Mouse (Mus musculus) ES-CJ7 (cell line): ENCODE data around the gene Btbd18.
"Not testable (repeated sequence)": the region's sequence is repeated elsewhere in the genome, so short reads cannot be mapped to it uniquely, and the experiment has no call there.

ENCODE experiments used
- DNase-seq: peaks from one replicate; pipeline ENCODE4 v3.0.0; 2011; ENCODE audit warnings: low read depth, low spot score

Btbd18 gene

GRCm38 (mm10) chr2:84647051-84647568, 11.8 kb upstream of the Btbd18 start:
- no peak for DNase-seq

- no peak for DNase-seq
These were observed 10.5 kb upstream of the Btbd18 start for GRCm38 (mm10) chr2:84648369-84648768.

GRCm38 (mm10) chr2:84649674-84650073, 9.2 kb upstream of the Btbd18 start:
- no peak for DNase-seq

- peak; percentile 91 for DNase-seq
These were observed 8.2 kb upstream of the Btbd18 start, which contains the start of gene Ctnnd1 for GRCm38 (mm10) chr2:84650464-84651195. TSS of gene Ctnnd1 (minus strand) at chr2:84650765.

- no peak for DNase-seq
These were observed 5.5 kb upstream of the Btbd18 start for GRCm38 (mm10) chr2:84653354-84653753.

- no peak for DNase-seq
These were observed 3.0 kb upstream of the Btbd18 start for GRCm38 (mm10) chr2:84655864-84656263.

GRCm38 (mm10) chr2:84660253-84660652, 1.4 kb downstream of the Btbd18 start:
- DNase-seq: peak; percentile 86

GRCm38 (mm10) chr2:84662866-84663265, 4.0 kb downstream of the Btbd18 start:
- DNase-seq: peak; percentile 85

GRCm38 (mm10) chr2:84666081-84666480, 7.2 kb downstream of the Btbd18 start:
- no peak for DNase-seq

GRCm38 (mm10) chr2:84669828-84670568, 11.1 kb downstream of the Btbd18 start:
- peak; percentile 62 for DNase-seq

- peak; percentile 98 for DNase-seq
These were observed 11.7 kb downstream of the Btbd18 start, which contains the start of gene Selenoh for GRCm38 (mm10) chr2:84670569-84670933. TSS of gene Selenoh (minus strand) at chr2:84670770.

- not testable (repeated sequence) for DNase-seq
These were observed 12.7 kb downstream of the Btbd18 start for GRCm38 (mm10) chr2:84671535-84671934.

GRCm38 (mm10) chr2:84677270-84677967, 18.5 kb downstream of the Btbd18 start:
- DNase-seq: peak; percentile 88

GRCm38 (mm10) chr2:84677968-84678880, 19.3 kb downstream of the Btbd18 start, which contains the start of the genes Gm28635 and Med19:
TSS of gene Gm28635 (minus strand) at chr2:84678041.
TSS of gene Med19 (plus strand) at chr2:84678402.
- DNase-seq: peak; percentile 100

- DNase-seq: no peak
These were observed 20.1 kb downstream of the Btbd18 start, which contains the start of gene Tmx2 for GRCm38 (mm10) chr2:84679016-84679415. TSS of gene Tmx2 (minus strand) at chr2:84679140.

GRCm38 (mm10) chr2:84682605-84683183, 23.8 kb downstream of the Btbd18 start:
- no peak for DNase-seq

GRCm38 (mm10) chr2:84688080-84688844, 29.4 kb downstream of the Btbd18 start:
- DNase-seq: no peak

GRCm38 (mm10) chr2:84690050-84690449, 31.2 kb downstream of the Btbd18 start:
- no peak for DNase-seq

- no peak for DNase-seq
These were observed 36.3 kb downstream of the Btbd18 start for GRCm38 (mm10) chr2:84695007-84695695.
